Mouse (Mus musculus): ENCODE measurements around the gene Gm8165. TPM values are rescaled to one million over a fixed set of nuclear protein-coding genes. Genes with fewer than 3 reads are reported as not detected.
"Not testable (repeated sequence)": the region's sequence is repeated elsewhere in the genome, so short reads cannot be mapped to it uniquely, and the experiment has no call there.

The Gm8165 gene
- polyA plus RNA-seq (2012; rRNA removed), result not detected in 2 replicates

GRCm38 (mm10) chr14:43677099-43677498, at the start of gene Gm8165:
Gene Gm8165 (minus strand): TSS chr14:43677199.
- not testable (repeated sequence) for H3K27me3 ChIP-seq (ENCODE audit: control insufficient read depth, insufficient read depth, low read length); H3K4me3 ChIP-seq (replicated peaks; ENCODE audit: insufficient read depth, low read depth, low read length); DNase-seq; H3K27ac ChIP-seq (ENCODE audit: insufficient read depth, low read length); H3K4me1 ChIP-seq (ENCODE audit: control insufficient read depth, insufficient read depth, low read length)
- 83% methylated on average over 1 of the region's 2 CpGs for WGBS

- not testable (repeated sequence) for H3K4me3 ChIP-seq (replicated peaks; ENCODE audit: insufficient read depth, low read depth, low read length); DNase-seq; H3K27me3 ChIP-seq (ENCODE audit: control insufficient read depth, insufficient read depth, low read length); H3K27ac ChIP-seq (ENCODE audit: insufficient read depth, low read length); H3K4me1 ChIP-seq (ENCODE audit: control insufficient read depth, insufficient read depth, low read length)
- 84% methylated on average over 4 of the region's 4 CpGs for WGBS
Observed at GRCm38 (mm10) chr14:43697621-43698020, 20.6 kb upstream of the Gm8165 start, which contains the start of gene Gm7324. Gene Gm7324 (plus strand): TSS chr14:43697828.

Other genes starting within 250 kb of the Gm8165 start
- not detected in 2 replicates for gene Gm5799, start 133.6 kb downstream of the Gm8165 start, polyA plus RNA-seq (2012; rRNA removed)
- gene Gm17654, start 98.1 kb downstream of the Gm8165 start, polyA plus RNA-seq (2012; rRNA removed), result not detected in 2 replicates
- not detected in 2 replicates for gene Gm10375, start 69.2 kb downstream of the Gm8165 start, polyA plus RNA-seq (2012; rRNA removed)
- gene Gm7324, start 20.6 kb upstream of the Gm8165 start, polyA plus RNA-seq (2012; rRNA removed), result 0.10 and 0.46 TPM in 2 replicates
- gene Gm16506, start 50.3 kb upstream of the Gm8165 start, polyA plus RNA-seq (2012; rRNA removed), result not detected in 2 replicates
- gene Gm6526, start 70.7 kb upstream of the Gm8165 start, polyA plus RNA-seq (2012; rRNA removed), result not detected in 2 replicates
- not detected in 2 replicates for gene Gm8180, start 107.5 kb upstream of the Gm8165 start, polyA plus RNA-seq (2012; rRNA removed)
- gene Ear1, start 198.3 kb upstream of the Gm8165 start, polyA plus RNA-seq (2012; rRNA removed), result not detected in 2 replicates
- gene Ear10, start 246.4 kb upstream of the Gm8165 start, polyA plus RNA-seq (2012; rRNA removed), result not detected in 2 replicates
- 0.15 and 0.16 TPM in 2 replicates for gene Gm8113, start 248.2 kb upstream of the Gm8165 start, polyA plus RNA-seq (2012; rRNA removed)